Mouse (Mus musculus): ENCODE measurements around the gene Olfr1046. TPM values are rescaled to one million over a fixed set of nuclear protein-coding genes. Genes with fewer than 3 reads are reported as not detected.
"Not testable (repeated sequence)": the region's sequence is repeated elsewhere in the genome, so short reads cannot be mapped to it uniquely, and the experiment has no call there.

Olfr1046 gene
- not detected for total RNA-seq (2021)
- long read RNA-seq = 0 reads

DNA sequence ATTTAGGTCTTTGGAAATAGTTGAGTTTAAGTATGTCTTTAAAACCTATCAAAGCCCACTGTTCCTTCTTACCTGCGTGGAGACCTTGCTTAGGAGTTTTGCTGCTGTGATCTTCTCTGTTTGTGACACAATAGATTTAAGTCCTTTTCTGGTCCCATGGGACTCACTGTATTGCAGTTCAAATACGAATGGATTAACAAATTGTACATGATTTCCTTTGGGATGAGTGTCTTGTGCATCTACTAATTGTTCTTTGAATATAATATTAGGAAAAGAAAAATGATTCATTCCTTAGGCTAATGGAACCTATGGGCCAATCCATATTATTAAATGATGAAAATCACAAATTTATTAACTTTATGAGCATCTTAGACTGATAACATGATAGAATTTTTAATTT lies at the start of gene Olfr1046:
Gene Olfr1046 (minus strand): TSS at position 101 of the 400 bp plus-strand sequence.
- no peak for DNase-seq (ENCODE audit: low spot score in 2 of 2)

DNA sequence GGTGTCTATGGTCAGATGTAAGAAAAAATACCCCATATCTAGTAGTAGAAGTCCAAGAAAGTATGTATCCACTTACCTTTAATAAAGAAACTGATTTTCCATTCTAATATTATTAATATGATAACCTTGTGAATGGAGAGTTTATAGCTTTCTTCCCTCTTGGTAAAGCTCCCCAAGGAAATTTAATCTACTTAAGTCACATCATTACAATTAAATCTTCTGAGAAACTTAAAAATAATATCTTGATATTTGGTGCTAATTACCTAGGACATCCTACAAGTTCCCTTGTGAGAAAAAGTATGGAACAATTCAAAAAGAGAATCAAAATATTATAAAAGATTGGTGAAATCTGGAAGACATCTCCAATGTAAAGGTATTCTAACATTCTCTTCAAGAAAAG lies 39.1 kb upstream of the Olfr1046 start, which contains the start of gene Olfr1049:
Gene Olfr1049 (minus strand): TSS at position 101 of the 400 bp plus-strand sequence.
- DNase-seq (ENCODE audit: low spot score in 2 of 2) = not testable (repeated sequence)

DNA sequence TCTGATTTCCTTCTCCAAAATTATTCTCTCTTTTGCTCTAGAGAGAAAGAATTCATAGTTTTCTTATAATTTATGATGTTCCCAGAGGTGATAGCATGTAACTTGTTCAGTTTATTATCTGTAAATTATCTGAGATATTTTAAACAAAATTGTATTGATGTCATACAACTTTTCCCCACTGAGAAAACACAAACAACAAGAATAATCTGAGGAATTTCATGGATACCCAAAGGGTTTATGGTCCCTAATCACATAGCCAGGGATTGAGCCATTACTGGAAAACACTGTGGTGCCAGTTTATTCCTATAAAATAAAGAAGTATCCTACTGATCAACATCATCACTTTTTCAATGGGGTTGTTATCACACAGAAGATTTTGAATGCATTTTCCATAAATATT lies 21.1 kb upstream of the Olfr1046 start, which contains the start of gene Olfr1048:
Gene Olfr1048 (minus strand): TSS at position 101 of the 400 bp plus-strand sequence.
- no peak for DNase-seq (ENCODE audit: low spot score in 2 of 2)

DNA sequence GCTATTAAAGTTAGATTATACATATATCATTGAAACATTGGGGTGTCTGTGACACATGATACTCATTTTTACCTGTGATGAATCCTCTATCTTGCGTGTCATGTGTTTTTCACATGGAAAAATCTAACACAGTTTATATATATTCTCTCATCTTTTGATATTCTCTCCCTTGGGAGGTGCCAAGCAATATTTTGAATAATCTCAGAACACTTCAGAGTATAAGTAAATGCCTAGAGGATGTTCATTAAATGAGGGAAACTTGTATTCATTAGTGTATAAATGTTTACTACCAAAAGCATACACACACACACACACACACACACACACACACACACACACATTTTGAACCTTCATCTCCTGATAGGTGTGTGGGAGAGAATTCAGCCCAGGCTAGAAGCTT lies 12.2 kb upstream of the Olfr1046 start, which contains the start of gene Olfr1047:
Gene Olfr1047 (minus strand): TSS at position 101 of the 400 bp plus-strand sequence.
- no peak for DNase-seq (ENCODE audit: low spot score in 2 of 2)

DNA sequence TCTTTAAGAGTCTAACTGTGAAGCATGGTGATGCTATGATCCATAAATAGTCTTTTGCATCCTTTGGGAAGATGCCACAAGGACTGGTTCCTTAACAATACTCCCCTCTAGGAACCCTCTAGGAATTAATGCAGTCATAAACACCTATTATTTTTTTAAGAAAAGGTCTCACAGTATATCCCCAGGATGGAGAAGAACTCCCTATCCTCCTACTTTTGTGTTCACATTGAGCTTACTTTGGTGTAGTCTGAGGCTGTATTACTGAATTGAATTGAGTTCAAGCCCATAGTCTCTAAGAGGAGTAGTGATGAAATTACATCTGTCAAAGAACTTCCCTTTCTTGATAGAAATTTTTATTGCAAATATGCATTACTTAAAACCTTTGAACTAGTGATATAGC lies 16.2 kb downstream of the Olfr1046 start, which contains the start of gene Olfr1045:
Gene Olfr1045 (minus strand): TSS at position 101 of the 400 bp plus-strand sequence.
- DNase-seq (ENCODE audit: low spot score in 2 of 2) = no peak

DNA sequence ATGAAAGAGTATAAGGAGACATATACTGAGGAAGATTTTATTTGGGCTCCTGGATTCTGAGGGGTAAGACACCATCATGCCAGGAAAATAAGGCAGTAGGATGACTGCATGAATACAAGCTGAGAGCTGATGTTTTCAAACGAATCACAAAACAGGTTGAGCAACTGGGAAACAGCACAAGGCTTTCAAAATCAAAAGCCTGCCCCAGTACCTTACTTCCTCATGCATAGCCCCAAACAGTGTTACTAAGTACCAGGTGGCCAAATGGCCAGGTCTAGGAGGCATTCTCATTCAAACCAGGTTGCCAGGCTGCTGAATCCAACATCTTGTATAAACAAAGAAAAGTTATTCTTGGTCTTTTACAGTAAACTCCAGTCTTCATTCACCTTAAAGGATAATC lies 23.3 kb downstream of the Olfr1046 start:
- no peak for DNase-seq (ENCODE audit: low spot score in 2 of 2)

DNA sequence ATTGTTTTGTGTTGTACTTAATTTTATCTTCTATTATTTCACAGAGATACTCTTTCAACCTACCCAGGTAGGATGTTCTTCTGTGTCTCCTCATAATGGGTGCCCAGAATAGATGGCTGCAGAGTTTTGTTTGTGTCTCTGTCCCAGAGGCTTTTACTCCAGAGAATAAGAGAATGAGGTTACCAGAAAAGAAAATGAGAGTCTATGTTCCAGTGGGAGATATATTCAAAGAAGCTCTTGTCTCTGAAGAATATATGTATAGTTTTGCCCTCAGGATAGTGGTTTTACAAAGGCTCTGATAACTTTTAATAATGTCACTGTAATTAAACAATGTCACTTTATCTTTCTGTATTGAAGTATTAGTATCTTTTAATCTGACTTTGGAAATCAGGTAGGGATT lies 33.5 kb downstream of the Olfr1046 start, which contains the start of gene Olfr52:
Gene Olfr52 (minus strand): TSS at position 101 of the 400 bp plus-strand sequence.
- no peak for DNase-seq (ENCODE audit: low spot score in 2 of 2)

DNA sequence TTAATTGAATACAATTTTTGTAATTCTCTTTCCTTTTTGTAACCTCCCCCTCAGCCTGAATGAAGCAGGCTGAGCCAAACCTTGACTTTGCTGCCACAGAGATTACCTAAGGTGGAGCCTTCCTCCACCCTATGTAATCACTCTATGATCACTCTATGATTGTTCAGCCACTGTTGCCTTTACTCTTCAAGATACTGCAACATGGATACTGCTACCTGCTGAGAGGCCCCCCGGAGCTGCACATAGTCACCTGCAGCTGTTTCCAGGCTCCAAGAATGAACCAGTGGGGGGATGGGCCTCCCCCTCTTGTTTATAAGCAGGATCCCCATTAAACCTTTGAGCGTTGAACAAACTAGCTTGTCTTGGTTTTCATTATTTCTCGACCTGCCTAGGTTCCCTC lies 39.2 kb downstream of the Olfr1046 start:
- no peak for DNase-seq (ENCODE audit: low spot score in 2 of 2)

DNA sequence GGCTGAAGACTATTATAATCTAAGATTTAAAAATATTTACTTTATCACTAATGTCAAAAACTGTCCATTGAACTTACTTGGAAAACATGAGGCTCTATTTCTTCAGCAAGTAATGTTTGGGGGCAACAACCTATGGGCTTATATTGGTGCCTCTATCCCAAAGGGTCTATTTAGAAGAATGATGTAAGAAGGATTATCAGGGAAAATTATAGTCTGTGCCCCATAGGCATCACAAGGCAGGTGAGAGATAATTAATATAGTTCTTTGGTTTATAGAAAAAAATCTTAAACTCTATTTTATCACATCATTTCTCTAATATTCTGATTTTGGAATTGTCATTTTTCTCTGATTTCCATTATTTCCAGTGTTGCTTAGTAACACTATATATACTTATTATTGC lies 41.4 kb downstream of the Olfr1046 start, which contains the start of gene Olfr1044:
Gene Olfr1044 (minus strand): TSS at position 101 of the 400 bp plus-strand sequence.
- no peak for DNase-seq (ENCODE audit: low spot score in 2 of 2)

DNA sequence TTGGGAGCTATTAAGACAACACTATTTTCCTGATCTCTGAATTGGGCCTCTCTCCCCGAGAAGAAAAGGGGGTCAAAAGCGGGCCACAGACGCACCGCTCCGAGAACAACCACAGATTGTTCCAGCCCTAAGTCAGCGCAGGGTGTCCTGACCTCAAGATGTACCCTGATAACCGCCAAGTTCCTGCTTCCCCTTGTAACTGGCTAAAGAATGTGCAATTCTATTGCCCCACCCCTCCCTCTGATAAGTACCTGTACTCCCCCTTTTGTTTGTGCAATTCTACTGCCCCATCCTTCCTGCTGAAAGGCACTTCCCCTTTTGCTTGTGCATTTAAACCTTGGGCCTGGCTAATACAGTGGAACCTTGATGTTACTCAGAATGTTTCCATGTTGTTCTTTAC lies 43.7 kb downstream of the Olfr1046 start:
- not testable (repeated sequence) for DNase-seq (ENCODE audit: low spot score in 2 of 2)

DNA sequence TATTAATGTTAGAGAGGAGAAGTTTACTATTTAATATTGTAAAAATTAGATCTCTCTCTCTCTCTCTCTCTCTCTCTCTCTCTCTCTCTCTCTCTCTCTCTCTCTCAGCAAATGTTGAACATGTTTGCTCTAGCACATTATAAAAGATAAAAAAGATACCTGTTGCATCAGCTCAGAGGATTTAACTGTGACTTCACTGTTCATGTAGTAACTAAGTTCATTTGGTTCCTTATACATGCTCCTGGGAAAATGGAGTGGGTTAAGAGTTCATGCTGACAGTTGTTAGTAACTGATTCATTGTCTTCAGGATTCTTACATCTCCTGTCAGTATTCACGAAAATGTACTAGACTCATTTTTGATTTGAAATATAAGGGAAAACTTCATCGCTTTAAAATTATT lies 51.7 kb downstream of the Olfr1046 start, which contains the start of gene Olfr1043:
Gene Olfr1043 (minus strand): TSS at position 101 of the 400 bp plus-strand sequence.
- DNase-seq (ENCODE audit: low spot score in 2 of 2) = no peak

Other genes starting within 250 kb of the Olfr1046 start
- gene Olfr1029, start 245.4 kb downstream of the Olfr1046 start, total RNA-seq (2021) = not detected
- not detected for gene Olfr1030, start 240.0 kb downstream of the Olfr1046 start, total RNA-seq (2021)
- gene Olfr1031, start 229.0 kb downstream of the Olfr1046 start, total RNA-seq (2021) = not detected
- not detected for gene Olfr1032, start 213.8 kb downstream of the Olfr1046 start, total RNA-seq (2021)
- not detected for gene Olfr1033, start 198.7 kb downstream of the Olfr1046 start, total RNA-seq (2021)
- gene Olfr1034, start 173.5 kb downstream of the Olfr1046 start, total RNA-seq (2021) = not detected
- gene Olfr1036, start 145.3 kb downstream of the Olfr1046 start, total RNA-seq (2021) = not detected
- not detected for gene Olfr1037, start 131.9 kb downstream of the Olfr1046 start, total RNA-seq (2021)
- gene Olfr1039, start 83.4 kb downstream of the Olfr1046 start, total RNA-seq (2021) = not detected
- not detected for gene Olfr1040, start 72.6 kb downstream of the Olfr1046 start, total RNA-seq (2021)
- gene Olfr1042, start 57.5 kb downstream of the Olfr1046 start, total RNA-seq (2021) = not detected
- gene Olfr1043, start 51.8 kb downstream of the Olfr1046 start, total RNA-seq (2021) = not detected
- gene Olfr1044, start 41.5 kb downstream of the Olfr1046 start, total RNA-seq (2021) = not detected
- gene Olfr52, start 33.6 kb downstream of the Olfr1046 start, total RNA-seq (2021) = not detected
- not detected for gene Olfr1045, start 16.3 kb downstream of the Olfr1046 start, total RNA-seq (2021)
- not detected for gene Olfr1047, start 12.1 kb upstream of the Olfr1046 start, total RNA-seq (2021)
- gene Olfr1048, start 21.0 kb upstream of the Olfr1046 start, total RNA-seq (2021) = not detected
- gene Olfr1049, start 39.0 kb upstream of the Olfr1046 start, total RNA-seq (2021) = not detected
- gene Olfr1051, start 59.8 kb upstream of the Olfr1046 start, total RNA-seq (2021) = not detected
- gene Olfr1052, start 73.1 kb upstream of the Olfr1046 start, total RNA-seq (2021) = not detected
- gene Olfr1053, start 96.0 kb upstream of the Olfr1046 start, total RNA-seq (2021) = not detected
- not detected for gene Olfr1054, start 116.1 kb upstream of the Olfr1046 start, total RNA-seq (2021)
- gene Olfr1055, start 131.0 kb upstream of the Olfr1046 start, total RNA-seq (2021) = not detected
- not detected for gene Olfr1056, start 143.2 kb upstream of the Olfr1046 start, total RNA-seq (2021)
- not detected for gene Olfr1057, start 159.1 kb upstream of the Olfr1046 start, total RNA-seq (2021)
- not detected for gene Olfr1058, start 169.2 kb upstream of the Olfr1046 start, total RNA-seq (2021)
- gene Olfr1061, start 194.7 kb upstream of the Olfr1046 start, total RNA-seq (2021) = not detected
- not detected for gene Olfr1062, start 207.4 kb upstream of the Olfr1046 start, total RNA-seq (2021)
- gene Olfr1065, start 231.3 kb upstream of the Olfr1046 start, total RNA-seq (2021) = not detected
- gene Olfr1066, start 237.0 kb upstream of the Olfr1046 start, total RNA-seq (2021) = not detected